In genomic region chr4:77157601-77158000, GRCm38 (mm10) we compare ENCODE assay signal across 22 mouse cellular contexts.
"Had no signal": no experiment of that assay in that cellular context is flagged by ENCODE, and none has a peak within 500 bp of the region (broad histone marks: within the 10 kb centered on the region; RNA-seq: fewer than 3 reads in every experiment).

No protein-coding gene starts in this region.

- H3K36me3 ChIP-seq: intestine, embryonic 15.5 days; limb, embryonic 12.5 days; limb, embryonic 15.5 days; lung, embryonic 15.5 days; midbrain, embryonic 10.5 days; midbrain, embryonic 13.5 days; neural tube, embryonic 13.5 days; stomach, embryonic 15.5 days had no signal

- H3K4me2 ChIP-seq: intestine, embryonic 15.5 days; limb, embryonic 12.5 days; limb, embryonic 15.5 days; liver, embryonic 11.5 days; lung, embryonic 15.5 days; midbrain, embryonic 13.5 days; neural tube, embryonic 13.5 days; stomach, embryonic 15.5 days had no signal

- H3K27me3 ChIP-seq: intestine, embryonic 15.5 days; limb, embryonic 12.5 days; limb, embryonic 15.5 days; lung, embryonic 15.5 days; megakaryocyte, embryonic 14.5 days; midbrain, embryonic 13.5 days; neural tube, embryonic 13.5 days; stomach, embryonic 15.5 days had no signal

- H3K9me3 ChIP-seq: intestine, embryonic 15.5 days; limb, embryonic 12.5 days; limb, embryonic 15.5 days; lung, embryonic 15.5 days; megakaryocyte, embryonic 14.5 days; midbrain, embryonic 10.5 days; midbrain, embryonic 13.5 days; neural tube, embryonic 13.5 days; stomach, embryonic 15.5 days had no signal

- H3K27ac ChIP-seq: intestine, embryonic 15.5 days; kidney, postnatal 0 days; limb, embryonic 12.5 days; limb, embryonic 15.5 days; liver, embryonic 14.5 days; lung, embryonic 15.5 days; midbrain, embryonic 10.5 days; midbrain, embryonic 13.5 days; neural tube, embryonic 13.5 days; stomach, embryonic 15.5 days had no signal

- ATAC-seq: intestine, embryonic 15.5 days; midbrain, embryonic 13.5 days; midbrain, embryonic 16.5 days had no signal

- H3K4me1 ChIP-seq: intestine, embryonic 15.5 days; limb, embryonic 12.5 days; limb, embryonic 15.5 days; lung, embryonic 15.5 days; megakaryocyte, embryonic 14.5 days; midbrain, embryonic 10.5 days; midbrain, embryonic 13.5 days; neural tube, embryonic 13.5 days; stomach, embryonic 15.5 days had no signal

- DNase-seq: left cerebral cortex, postnatal 4 days; lung, adult 18-20 months; lung, postnatal 10 days; lung, postnatal 36 days; retina, postnatal 1 day; right cerebral cortex, postnatal 25 days; spleen, adult 18-20 months; thymus, postnatal 25 days had no signal

- H3K4me3 ChIP-seq: intestine, embryonic 15.5 days; limb, embryonic 12.5 days; limb, embryonic 15.5 days; lung, embryonic 15.5 days; megakaryocyte, embryonic 14.5 days; midbrain, embryonic 10.5 days; midbrain, embryonic 13.5 days; myocyte; neural tube, embryonic 13.5 days; stomach, embryonic 15.5 days had no signal

- H3K9ac ChIP-seq: intestine, embryonic 15.5 days; limb, embryonic 12.5 days; limb, embryonic 15.5 days; liver, embryonic 14.5 days; lung, embryonic 15.5 days; midbrain, embryonic 13.5 days; neural tube, embryonic 13.5 days; stomach, embryonic 15.5 days had no signal
